Mouse (Mus musculus) hindbrain, embryonic 11.5 days (tissue): ENCODE data around the gene Gpr146. TPM values are rescaled to one million over a fixed set of nuclear protein-coding genes. Genes with fewer than 3 reads are reported as not detected.

Experiments used
- ATAC-seq: fragments of 200-750 bp; cut with Nextera tagmentation; 2 replicates; pipeline ENCODE4 v1.8.0; 2017; ENCODE audit warnings: mild to moderate bottlenecking, moderate TSS enrichment, moderate library complexity; ENCODE audit not compliant: low FRiP score
- DNase-seq: peaks from one replicate; pipeline ENCODE4 v3.0.0-alpha.2; 2015; ENCODE audit warnings: low spot score
- H3K27ac ChIP-seq: fragments of 300-500 bp; sonication (generic); 2 replicates; pipeline ENCODE4 v1.5.1; 2014; ENCODE audit warnings: mild to moderate bottlenecking, low read depth, low read length
- H3K27me3 ChIP-seq: fragments of 300-500 bp; sonication (generic); 2 replicates; pipeline ENCODE4 v1.6.1; 2014; ENCODE audit warnings: mild to moderate bottlenecking, low read length, moderate library complexity, mixed read lengths; ENCODE audit not compliant: control insufficient read depth, insufficient read depth
- H3K36me3 ChIP-seq: fragments of 300-500 bp; sonication (generic); 2 replicates; pipeline ENCODE4 v1.6.1; 2014; ENCODE audit warnings: mild to moderate bottlenecking, low read length, moderate library complexity, mixed read lengths; ENCODE audit not compliant: control insufficient read depth, insufficient read depth
- H3K4me1 ChIP-seq: fragments of 300-500 bp; sonication (generic); replicated peaks from 2 replicates; pipeline ENCODE4 v1.6.1; 2014; ENCODE audit warnings: low read length, mixed read lengths; ENCODE audit not compliant: control insufficient read depth, insufficient read depth
- H3K4me2 ChIP-seq: fragments of 300-500 bp; sonication (generic); replicated peaks from 2 replicates; pipeline ENCODE4 v1.6.1; 2014; ENCODE audit warnings: mild to moderate bottlenecking, low read depth, low read length
- H3K4me3 ChIP-seq: fragments of 300-500 bp; sonication (generic); 2 replicates; pipeline ENCODE4 v1.5.1; 2014; ENCODE audit warnings: low read depth, low read length
- H3K9ac ChIP-seq: fragments of 300-500 bp; sonication (generic); 2 replicates; pipeline ENCODE4 v1.6.1; 2014; ENCODE audit warnings: low read depth, low read length
- H3K9me3 ChIP-seq: fragments of 300-500 bp; sonication (generic); 2 replicates; pipeline ENCODE4 v1.6.1; 2016; ENCODE audit warnings: low read length; ENCODE audit not compliant: control insufficient read depth
- WGBS: fragments of 180-500 bp; shearing (Covaris S2); extraction: QIAGEN DNeasy Blood & Tissue Kit; methylation state at CpG from one replicate; pipeline ENCODE4 v1.1.7; 2014; 5-methylcytosine and 5-hydroxymethylcytosine counted together
- polyA plus RNA-seq: library from polyadenylated mRNA; unstranded; fragments of >200 nt; fragmentation: Nextera tagmentation; extraction: Ambion mirVana; gene quantifications from 2 replicates; pipeline ENCODE4 v1.2.1, GENCODE M21; 2014

The Gpr146 gene
- polyA plus RNA-seq, 1 experiment from 2014 or later: 1.8 TPM

- H3K4me1 ChIP-seq: no peaks in the 10 kb centered on the region
- H3K36me3 ChIP-seq: peaks cover 20% of the 10 kb centered on the region
- H3K9ac ChIP-seq: no peak overlapping the region
- no peak overlapping the region for H3K4me3 ChIP-seq
- no peak overlapping the region for H3K4me2 ChIP-seq
- no peak for DNase-seq
- no peaks in the 10 kb centered on the region for H3K27me3 ChIP-seq
- ATAC-seq: no peak
- WGBS: 95% methylated on average over 3 of the region's 3 CpGs
- no peaks in the 10 kb centered on the region for H3K9me3 ChIP-seq
- no peak overlapping the region for H3K27ac ChIP-seq
Observed at GRCm38 (mm10) chr5:139338403-139338802, 39.1 kb upstream of the Gpr146 start.

DNA sequence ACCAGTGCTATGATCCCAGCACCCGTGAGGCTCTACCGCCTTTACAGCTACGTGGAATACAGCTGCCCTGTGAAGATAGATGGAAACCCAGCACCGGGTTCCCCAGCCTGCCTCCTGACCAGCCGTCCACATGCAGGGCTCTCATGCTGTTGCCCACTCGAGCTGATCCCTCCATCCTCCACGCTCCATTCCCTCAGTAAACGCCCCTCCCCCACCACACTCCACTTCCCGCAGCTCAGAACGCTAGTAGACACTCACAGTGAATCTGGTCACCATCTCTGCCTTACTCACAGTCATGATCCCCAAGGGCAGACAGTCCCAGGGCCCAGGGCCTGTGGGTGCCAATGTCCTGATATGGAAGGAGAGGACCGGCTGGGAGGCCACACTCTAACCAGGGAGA lies 38.6 kb upstream of the Gpr146 start:
- DNase-seq (no peak), ATAC-seq (no peak)
- H3K27ac ChIP-seq: no peak overlapping the region
- no peak overlapping the region for H3K4me3 ChIP-seq
- peaks cover 20% of the 10 kb centered on the region for H3K36me3 ChIP-seq
- 81% methylated on average over 11 of the region's 11 CpGs for WGBS
- H3K9ac ChIP-seq: no peak overlapping the region
- H3K4me1 ChIP-seq: no peaks in the 10 kb centered on the region
- no peaks in the 10 kb centered on the region for H3K9me3 ChIP-seq
- no peak overlapping the region for H3K4me2 ChIP-seq
- no peaks in the 10 kb centered on the region for H3K27me3 ChIP-seq

GRCm38 (mm10) chr5:139344021-139344686 lies 33.3 kb upstream of the Gpr146 start:
- peak; percentile 59 for ATAC-seq
- Histone ChIP-seq H3K27me3 (no peaks in the 10 kb centered on the region), H3K4me1 (no peaks in the 10 kb centered on the region), H3K9me3 (no peaks in the 10 kb centered on the region), H3K4me3 (peak overlapping the region; percentile 87), H3K36me3 (peaks cover 12% of the 10 kb centered on the region), H3K9ac (peak overlapping the region; percentile 95), H3K27ac (peak overlapping the region; percentile 67), H3K4me2 (peak overlapping the region; percentile 97)
- DNase-seq: peak; percentile 90
- 10% methylated on average over 12 of the region's 12 CpGs for WGBS

DNA sequence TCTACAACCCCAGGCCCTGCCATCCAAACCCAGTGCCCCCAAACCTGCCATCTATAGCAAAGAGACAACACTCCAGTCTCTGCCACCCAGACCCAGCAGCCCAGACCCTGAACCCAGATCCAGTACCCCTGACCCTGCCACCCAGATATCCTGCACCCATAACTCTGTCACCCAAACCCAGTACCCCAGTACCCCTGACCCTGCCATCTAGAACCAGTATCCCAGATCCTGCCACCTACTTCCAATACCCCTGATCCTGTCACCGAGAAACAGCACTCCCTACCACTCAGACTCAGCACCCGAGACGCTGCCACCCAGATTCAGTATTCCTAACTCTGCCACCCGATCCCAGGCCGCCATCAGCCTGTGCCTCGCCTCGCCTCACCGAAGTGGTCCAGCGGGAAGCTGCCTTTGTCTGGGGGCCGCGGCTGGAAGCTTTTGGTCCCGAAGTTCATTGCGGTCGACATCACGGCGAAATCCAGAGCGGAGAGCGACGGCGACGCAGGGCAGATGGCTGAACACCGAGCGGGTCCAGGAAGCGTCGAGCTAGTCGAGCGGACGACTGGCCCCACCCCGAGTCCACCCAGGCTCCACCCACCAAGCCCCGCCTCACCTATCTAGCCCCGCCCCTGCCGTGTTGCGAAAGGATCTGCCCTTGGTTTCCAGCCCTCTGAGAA lies 32.7 kb upstream of the Gpr146 start:
- peak; percentile 96 for DNase-seq
- H3K27me3 ChIP-seq: no peaks in the 10 kb centered on the region
- H3K4me1 ChIP-seq: no peaks in the 10 kb centered on the region
- peaks cover 7% of the 10 kb centered on the region for H3K36me3 ChIP-seq
- under 1% methylated on average over 33 of the region's 33 CpGs for WGBS
- no peaks in the 10 kb centered on the region for H3K9me3 ChIP-seq
- ATAC-seq: peak; percentile 90
- H3K4me3 ChIP-seq: peak overlapping the region; percentile 87
- H3K4me2 ChIP-seq: peak overlapping the region; percentile 97
- peak overlapping the region; percentile 67; the same call in 1 of the 2 replicates for H3K27ac ChIP-seq
- peak overlapping the region; percentile 95 for H3K9ac ChIP-seq

GRCm38 (mm10) chr5:139345364-139345714 lies 32.2 kb upstream of the Gpr146 start:
- peak; percentile 34; the same call in 1 of the 2 replicates for ATAC-seq
- H3K9me3 ChIP-seq: no peaks in the 10 kb centered on the region
- H3K4me1 ChIP-seq: no peaks in the 10 kb centered on the region
- peaks cover 6% of the 10 kb centered on the region for H3K36me3 ChIP-seq
- no peaks in the 10 kb centered on the region for H3K27me3 ChIP-seq
- peak overlapping the region; percentile 87; the same call in 1 of the 2 replicates for H3K4me3 ChIP-seq
- H3K27ac ChIP-seq: no peak overlapping the region
- 11% methylated on average over 5 of the region's 5 CpGs for WGBS
- H3K9ac ChIP-seq: peak overlapping the region; percentile 35; the same call in 1 of the 2 replicates
- DNase-seq: no peak
- peak overlapping the region; percentile 30 for H3K4me2 ChIP-seq

DNA sequence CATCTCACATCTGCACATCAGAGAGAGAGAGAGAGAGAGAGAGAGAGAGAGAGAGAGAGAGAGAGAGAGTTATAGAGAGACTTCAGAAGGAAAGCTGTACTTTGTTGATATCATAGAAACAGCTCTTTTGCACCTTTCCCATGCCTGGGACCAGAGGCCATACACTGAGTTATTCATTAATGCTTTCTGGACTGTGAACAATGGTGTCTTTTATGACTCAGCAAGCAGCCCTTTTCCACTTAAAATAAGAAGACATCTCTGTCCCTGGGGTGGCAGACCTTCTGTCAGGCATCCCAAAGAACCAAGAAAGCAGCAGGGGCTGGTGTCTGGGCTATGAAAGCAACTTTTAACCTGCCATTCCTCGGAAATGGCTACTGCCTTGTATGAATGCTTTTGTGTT lies 30.3 kb upstream of the Gpr146 start:
- H3K27ac ChIP-seq: no peak overlapping the region
- H3K27me3 ChIP-seq: no peaks in the 10 kb centered on the region
- H3K4me1 ChIP-seq: no peaks in the 10 kb centered on the region
- H3K9me3 ChIP-seq: no peaks in the 10 kb centered on the region
- ATAC-seq: no peak
- DNase-seq: no peak
- WGBS: 37% methylated on average over 1 of the region's 1 CpGs
- H3K36me3 ChIP-seq: peaks cover 6% of the 10 kb centered on the region
- no peak overlapping the region for H3K4me3 ChIP-seq
- no peak overlapping the region for H3K4me2 ChIP-seq
- no peak overlapping the region for H3K9ac ChIP-seq

DNA sequence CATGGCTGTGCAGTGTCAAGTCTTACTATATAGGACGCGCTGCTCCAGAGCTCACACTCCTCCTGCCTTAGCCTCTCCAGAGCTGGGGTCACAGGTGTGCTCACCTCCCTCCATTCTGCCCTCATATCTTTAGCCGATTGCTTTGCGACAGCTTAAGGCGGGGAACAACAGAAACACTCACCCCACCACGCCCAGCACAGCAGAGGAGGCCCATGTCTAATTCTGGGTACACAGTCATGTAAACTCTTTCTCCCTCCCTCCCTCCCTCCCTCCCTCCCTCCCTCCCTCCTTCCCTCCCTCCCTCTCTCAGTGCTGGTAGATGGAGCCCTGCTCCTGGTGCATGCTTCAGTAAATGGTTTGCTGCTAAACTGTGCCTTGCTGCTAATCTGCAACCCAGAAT lies 27.8 kb upstream of the Gpr146 start:
- no peaks in the 10 kb centered on the region for H3K9me3 ChIP-seq
- 79% methylated on average over 6 of the region's 6 CpGs for WGBS
- H3K4me3 ChIP-seq: no peak overlapping the region
- DNase-seq (no peak), ATAC-seq (no peak)
- no peak overlapping the region for H3K27ac ChIP-seq
- H3K4me2 ChIP-seq: no peak overlapping the region
- H3K27me3 ChIP-seq: no peaks in the 10 kb centered on the region
- H3K9ac ChIP-seq: no peak overlapping the region
- H3K36me3 ChIP-seq: no peaks in the 10 kb centered on the region
- no peaks in the 10 kb centered on the region for H3K4me1 ChIP-seq

- H3K27me3 ChIP-seq: no peaks in the 10 kb centered on the region
- no peaks in the 10 kb centered on the region for H3K36me3 ChIP-seq
- no peaks in the 10 kb centered on the region for H3K4me1 ChIP-seq
- DNase-seq (no peak), ATAC-seq (no peak)
- no peak within 1 kb of the TSS for H3K27ac ChIP-seq
- no peak within 1 kb of the TSS for H3K4me3 ChIP-seq
- no peak within 1 kb of the TSS for H3K9ac ChIP-seq
- no peaks in the 10 kb centered on the region for H3K9me3 ChIP-seq
- WGBS: 55% methylated on average over 5 of the region's 5 CpGs
- H3K4me2 ChIP-seq: no peak within 1 kb of the TSS
Observed at GRCm38 (mm10) chr5:139351134-139351533, 26.4 kb upstream of the Gpr146 start, which contains the start of gene Cox19. Cox19 (minus strand) TSS chr5:139351418.

DNA sequence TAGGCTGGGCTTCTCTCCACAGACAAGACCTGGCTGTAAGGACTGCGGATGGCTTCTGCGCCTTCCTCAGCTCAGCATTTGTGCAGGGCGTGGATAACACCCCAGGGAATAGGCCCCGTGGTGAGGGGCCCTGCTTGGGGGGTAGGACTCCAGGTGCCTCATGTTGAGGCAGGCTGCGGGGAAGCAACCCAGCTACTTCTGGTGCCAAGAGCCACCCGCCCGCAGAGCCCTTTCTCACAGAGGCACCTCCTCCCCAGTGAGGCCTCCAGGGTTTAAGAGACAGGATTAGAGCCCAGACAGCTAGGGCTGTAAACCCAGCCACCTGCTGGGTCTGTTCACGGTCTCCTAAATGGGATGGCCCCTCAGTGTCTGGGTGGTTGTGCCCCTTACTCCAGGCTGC lies 25.9 kb upstream of the Gpr146 start:
- Histone ChIP-seq H3K36me3 (no peaks in the 10 kb centered on the region), H3K4me1 (no peaks in the 10 kb centered on the region), H3K27ac (no peak overlapping the region), H3K4me3 (no peak overlapping the region), H3K27me3 (no peaks in the 10 kb centered on the region), H3K4me2 (no peak overlapping the region), H3K9me3 (no peaks in the 10 kb centered on the region), H3K9ac (no peak overlapping the region)
- DNase-seq (no peak), ATAC-seq (no peak)
- 38% methylated on average over 8 of the region's 8 CpGs for WGBS
